Mouse (Mus musculus) heart, embryonic 14.5 days (tissue): ENCODE results near the gene Tmem51. TPM values are rescaled to one million over a fixed set of nuclear protein-coding genes. Genes with fewer than 3 reads are reported as not detected.

Source experiments
- ATAC-seq: fragments of 200-750 bp; cut with Nextera tagmentation; 2 replicates; pipeline ENCODE4 v1.8.0; 2017; ENCODE audit warnings: low read depth, moderate TSS enrichment; ENCODE audit not compliant: insufficient number of reproducible peaks, insufficient read depth, low FRiP score
- H3K27ac ChIP-seq, 2 experiments: fragments of 200-500 bp in 1 of 2; fragments of 300-500 bp in 1 of 2; sonication (generic) in 1 of 2; replicated peaks in 1 of 2; 2 replicates each; pipeline ENCODE4 v1.5.1; 2012 to 2014; ENCODE audit warnings: low read depth in 2 of 2, low read length in 2 of 2, control low read depth in 1 of 2, mild to moderate bottlenecking in 1 of 2, mixed read lengths in 1 of 2; ENCODE audit not compliant: control insufficient read depth in 1 of 2, insufficient read depth in 1 of 2
- H3K27me3 ChIP-seq: fragments of 300-500 bp; sonication (generic); 2 replicates; pipeline ENCODE4 v1.6.1; 2014; ENCODE audit warnings: mild to moderate bottlenecking, low read length, control low read depth; ENCODE audit not compliant: control insufficient read depth, insufficient read depth
- H3K36me3 ChIP-seq: fragments of 300-500 bp; sonication (generic); 2 replicates; pipeline ENCODE4 v1.6.1; 2014; ENCODE audit warnings: mild to moderate bottlenecking, control low read depth, low read length, mixed read lengths; ENCODE audit not compliant: control insufficient read depth, insufficient read depth
- H3K4me1 ChIP-seq, 2 experiments: fragments of 200-500 bp in 1 of 2; fragments of 300-500 bp in 1 of 2; sonication (generic) in 1 of 2; 2 replicates each; pipeline ENCODE4 v1.6.1; 2012 to 2014; ENCODE audit warnings: low read length in 2 of 2, control low read depth in 1 of 2, mixed read lengths in 1 of 2; ENCODE audit not compliant: control insufficient read depth in 2 of 2, insufficient read depth in 2 of 2
- H3K4me2 ChIP-seq: fragments of 300-500 bp; sonication (generic); 2 replicates; pipeline ENCODE4 v1.6.1; 2014; ENCODE audit warnings: mild to moderate bottlenecking, low read length
- H3K4me3 ChIP-seq, 2 experiments: fragments of 200-500 bp in 1 of 2; fragments of 300-500 bp in 1 of 2; sonication (generic) in 1 of 2; 2 replicates each; pipeline ENCODE4 v1.5.1; 2012 to 2014; ENCODE audit warnings: low read length in 2 of 2, mild to moderate bottlenecking in 2 of 2, control low read depth in 1 of 2, low read depth in 1 of 2, moderate library complexity in 1 of 2; ENCODE audit not compliant: control insufficient read depth in 1 of 2, insufficient read depth in 1 of 2
- H3K9ac ChIP-seq: fragments of 300-500 bp; sonication (generic); 2 replicates; pipeline ENCODE4 v1.6.1; 2014; ENCODE audit warnings: mild to moderate bottlenecking, low read length
- H3K9me3 ChIP-seq: fragments of 300-500 bp; sonication (generic); 2 replicates; pipeline ENCODE4 v1.6.1; 2016; ENCODE audit warnings: low read length, control low read depth; ENCODE audit not compliant: control insufficient read depth
- WGBS: fragments of 180-500 bp; shearing (Covaris S2); extraction: QIAGEN DNeasy Blood & Tissue Kit; methylation state at CpG from one replicate; pipeline ENCODE4 v1.1.7; 2014; 5-methylcytosine and 5-hydroxymethylcytosine counted together
- polyA plus RNA-seq: library from polyadenylated mRNA; unstranded; fragments of >200 nt; fragmentation: Nextera tagmentation; extraction: Ambion mirVana; gene quantifications from 2 replicates; pipeline ENCODE4 v1.2.1, GENCODE M21; 2014

The Tmem51 gene
- polyA plus RNA-seq, 1 experiment from 2014 or later, result 36.4 TPM

DNA sequence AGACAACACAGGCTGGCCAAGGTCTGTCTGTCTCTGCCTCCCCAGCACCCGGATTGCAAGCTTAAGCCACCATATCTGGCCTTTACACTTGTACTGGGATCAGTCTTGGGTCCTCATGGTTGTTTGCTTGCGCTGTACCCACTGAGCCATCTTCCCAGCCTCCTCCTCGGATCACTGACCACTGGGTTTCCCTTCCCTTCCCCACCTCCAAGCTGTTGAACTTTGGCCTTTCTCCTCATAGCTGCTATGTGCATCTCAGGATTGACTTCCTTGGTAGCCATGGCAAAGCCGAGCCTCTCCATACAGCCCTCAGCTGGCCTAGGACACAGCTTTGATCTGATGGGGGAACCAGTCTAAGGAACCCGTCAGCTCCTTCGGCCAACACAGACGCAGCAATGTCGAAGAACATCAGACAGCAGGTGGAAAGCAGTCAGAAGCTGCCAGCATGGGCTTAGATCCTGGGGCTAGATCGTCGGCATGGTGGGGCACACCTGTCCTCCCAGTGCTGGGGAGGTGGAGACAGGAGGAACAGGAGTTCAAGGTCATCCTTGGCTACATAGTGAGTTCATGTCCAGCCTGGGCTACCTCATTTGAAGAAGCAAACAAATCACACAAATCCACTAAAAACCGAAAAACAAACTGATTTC is 19.4 kb downstream of the Tmem51 start:
- no peak overlapping the region for H3K4me3 ChIP-seq
- no peak overlapping the region for H3K4me2 ChIP-seq
- H3K27ac ChIP-seq, result no peak overlapping the region; a peak in 1 of 4 replicates
- no peak for ATAC-seq
- no peaks in the 10 kb centered on the region for H3K36me3 ChIP-seq
- no peaks in the 10 kb centered on the region for H3K27me3 ChIP-seq
- 91% methylated on average over 11 of the region's 11 CpGs for WGBS
- H3K4me1 ChIP-seq, result peaks cover 40 to 48% of the 10 kb centered on the region in 2 experiments
- H3K9me3 ChIP-seq, result no peaks in the 10 kb centered on the region
- no peak overlapping the region for H3K9ac ChIP-seq

DNA sequence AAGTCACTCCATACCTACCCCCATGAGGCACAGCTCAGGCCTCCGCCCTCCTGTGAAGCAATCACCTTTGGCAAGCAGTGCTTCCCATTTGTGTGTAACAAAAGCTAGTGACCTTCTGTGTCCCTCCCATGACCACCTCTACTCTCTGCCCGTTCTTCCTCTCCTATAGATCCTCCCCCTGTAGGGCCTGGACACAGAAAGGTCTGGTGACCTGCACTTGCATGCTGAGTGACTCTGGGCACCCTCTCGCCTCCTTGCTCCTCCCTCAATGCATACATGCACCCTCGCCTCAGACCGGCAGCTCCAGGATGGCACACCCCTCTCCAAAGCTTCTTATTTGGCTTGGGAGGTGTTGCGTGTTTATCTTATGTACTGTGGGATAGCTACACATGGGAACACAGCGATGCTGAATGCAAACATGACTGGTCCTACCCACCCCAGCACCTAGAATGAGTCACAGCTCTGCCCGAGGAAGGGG is 21.0 kb downstream of the Tmem51 start:
- ATAC-seq, result no peak
- peaks cover 49 to 51% of the 10 kb centered on the region in 2 experiments for H3K4me1 ChIP-seq
- WGBS, result 85% methylated on average over 8 of the region's 8 CpGs

DNA sequence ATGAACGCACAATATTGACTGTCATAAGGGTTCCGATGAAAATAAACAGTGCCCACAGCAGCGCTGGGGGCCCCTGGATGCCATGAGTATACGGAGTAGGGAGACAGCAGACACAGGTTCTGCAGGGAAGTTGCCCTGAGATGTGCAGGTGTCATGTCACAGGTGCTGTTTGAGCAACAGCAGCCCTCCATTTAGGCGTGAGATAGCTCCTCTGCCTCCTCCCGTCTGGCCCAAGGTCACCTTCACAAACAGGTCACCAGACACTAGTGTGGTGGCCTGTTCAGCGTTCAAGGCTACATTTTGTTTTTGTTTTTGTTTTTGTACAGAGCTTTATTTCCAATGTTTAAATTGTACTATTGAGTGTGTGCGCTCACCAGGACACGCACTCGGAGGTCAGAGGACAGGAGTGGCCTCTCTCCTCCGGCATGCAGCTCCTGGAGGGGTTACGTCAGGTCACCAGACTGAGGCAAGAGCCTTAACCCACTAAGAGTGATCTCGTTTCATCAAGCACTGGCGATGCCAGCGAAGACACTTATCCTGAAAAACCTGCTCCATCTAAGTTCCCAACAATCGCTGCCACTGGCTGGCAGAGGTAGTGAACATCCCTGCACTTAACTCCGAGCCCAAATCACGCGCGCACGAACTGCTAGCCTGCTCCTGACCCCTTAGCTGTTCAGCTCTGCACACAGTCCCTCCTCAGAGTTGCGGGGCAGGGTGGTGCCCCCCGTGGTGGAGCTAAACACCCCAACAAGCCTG is 22.4 kb downstream of the Tmem51 start:
- Histone ChIP-seq H3K4me2 (no peak overlapping the region), H3K4me3 (no peak overlapping the region), H3K27me3 (no peaks in the 10 kb centered on the region), H3K4me1 (peaks cover 61 to 63% of the 10 kb centered on the region in 2 experiments), H3K9ac (no peak overlapping the region), H3K9me3 (no peaks in the 10 kb centered on the region), H3K36me3 (no peaks in the 10 kb centered on the region), H3K27ac (peak overlapping the region; percentile 13 to 55; a peak in 3 of 4 replicates)
- no peak for ATAC-seq
- 66% methylated on average over 23 of the region's 23 CpGs for WGBS

More for the DNA sequence above, 21.0 kb downstream of the Tmem51 start:
- Histone ChIP-seq H3K27ac (no peak overlapping the region), H3K4me2 (no peak overlapping the region), H3K9ac (no peak overlapping the region), H3K36me3 (no peaks in the 10 kb centered on the region), H3K4me3 (no peak overlapping the region), H3K9me3 (no peaks in the 10 kb centered on the region), H3K27me3 (no peaks in the 10 kb centered on the region)

DNA sequence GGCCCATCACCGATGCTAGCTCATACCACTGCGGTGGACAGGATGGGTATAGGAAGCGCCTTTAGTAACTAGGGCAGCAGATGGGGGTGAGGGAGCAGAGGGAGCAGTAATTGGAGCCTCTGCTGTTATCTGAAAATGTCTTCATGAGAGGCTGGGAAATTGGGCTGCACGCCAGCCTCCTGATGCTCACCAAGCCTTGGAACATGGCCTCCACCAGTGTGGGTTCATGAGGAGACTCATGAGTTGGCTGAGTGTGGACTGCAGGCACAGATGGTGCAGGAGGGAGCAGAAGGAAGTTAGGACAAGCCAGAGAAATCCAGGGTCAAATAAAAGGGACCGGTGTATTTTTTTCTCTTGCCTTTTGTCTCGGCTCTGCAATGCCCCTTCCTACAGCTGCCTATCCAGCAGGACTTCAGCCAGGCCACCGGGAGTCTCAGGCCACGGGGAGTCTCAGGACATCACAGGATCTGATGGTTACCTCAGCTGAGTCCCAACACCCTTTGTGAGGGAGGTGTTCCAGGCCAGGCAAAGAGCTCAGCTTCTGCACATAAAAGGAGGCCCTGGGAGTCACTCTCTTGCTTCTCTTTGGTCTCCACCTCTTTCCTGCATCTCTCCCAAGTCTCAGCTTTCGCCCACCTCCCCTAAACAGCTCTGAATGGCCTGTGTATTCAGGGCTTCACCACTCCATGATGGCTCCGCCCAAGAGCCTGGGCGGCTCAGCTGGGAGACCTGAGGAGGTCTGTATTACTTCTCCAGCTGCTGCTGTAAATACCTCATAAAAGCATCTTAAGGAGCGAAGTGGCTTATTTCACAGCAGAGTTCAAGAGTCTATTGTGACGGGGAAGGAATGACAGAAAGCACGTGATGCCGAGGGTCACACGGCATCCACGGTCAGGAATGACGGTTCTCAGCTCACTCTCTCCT is 23.4 kb downstream of the Tmem51 start:
- no peak overlapping the region for H3K9ac ChIP-seq
- H3K4me3 ChIP-seq, result no peak overlapping the region
- H3K27ac ChIP-seq, result peak overlapping the region; percentile 15 to 77
- no peaks in the 10 kb centered on the region for H3K9me3 ChIP-seq
- H3K4me1 ChIP-seq, result peaks cover 55 to 58% of the 10 kb centered on the region in 2 experiments
- no peaks in the 10 kb centered on the region for H3K36me3 ChIP-seq
- H3K4me2 ChIP-seq, result no peak overlapping the region
- 54% methylated on average over 18 of the region's 18 CpGs for WGBS
- no peak for ATAC-seq
- no peaks in the 10 kb centered on the region for H3K27me3 ChIP-seq

DNA sequence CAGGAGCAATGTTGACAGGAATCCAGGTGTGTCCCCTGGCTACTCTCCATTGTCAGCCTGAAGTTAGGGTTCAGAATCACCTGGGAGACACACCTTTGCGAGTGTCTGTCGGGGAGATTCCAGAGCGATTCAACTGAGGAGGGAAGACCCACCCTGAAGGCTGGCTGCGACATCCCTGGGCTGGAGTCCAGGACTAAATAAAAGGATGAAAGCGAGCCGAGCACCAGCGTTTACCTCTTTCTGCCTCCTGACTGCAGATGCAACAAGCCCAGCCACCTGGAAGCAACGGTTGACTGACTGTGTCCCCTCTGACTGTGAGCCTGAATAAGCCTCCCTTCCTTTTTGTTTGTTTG is 24.3 kb downstream of the Tmem51 start:
- Histone ChIP-seq H3K4me1 (peaks cover 51 to 54% of the 10 kb centered on the region in 2 experiments), H3K9ac (no peak overlapping the region), H3K27me3 (no peaks in the 10 kb centered on the region), H3K9me3 (no peaks in the 10 kb centered on the region), H3K27ac (peak overlapping the region in 1 of 2 experiments; percentile 21; a peak in 1 of 4 replicates), H3K36me3 (no peaks in the 10 kb centered on the region), H3K4me3 (no peak overlapping the region), H3K4me2 (no peak overlapping the region)
- 89% methylated on average over 8 of the region's 8 CpGs for WGBS
- ATAC-seq, result no peak

DNA sequence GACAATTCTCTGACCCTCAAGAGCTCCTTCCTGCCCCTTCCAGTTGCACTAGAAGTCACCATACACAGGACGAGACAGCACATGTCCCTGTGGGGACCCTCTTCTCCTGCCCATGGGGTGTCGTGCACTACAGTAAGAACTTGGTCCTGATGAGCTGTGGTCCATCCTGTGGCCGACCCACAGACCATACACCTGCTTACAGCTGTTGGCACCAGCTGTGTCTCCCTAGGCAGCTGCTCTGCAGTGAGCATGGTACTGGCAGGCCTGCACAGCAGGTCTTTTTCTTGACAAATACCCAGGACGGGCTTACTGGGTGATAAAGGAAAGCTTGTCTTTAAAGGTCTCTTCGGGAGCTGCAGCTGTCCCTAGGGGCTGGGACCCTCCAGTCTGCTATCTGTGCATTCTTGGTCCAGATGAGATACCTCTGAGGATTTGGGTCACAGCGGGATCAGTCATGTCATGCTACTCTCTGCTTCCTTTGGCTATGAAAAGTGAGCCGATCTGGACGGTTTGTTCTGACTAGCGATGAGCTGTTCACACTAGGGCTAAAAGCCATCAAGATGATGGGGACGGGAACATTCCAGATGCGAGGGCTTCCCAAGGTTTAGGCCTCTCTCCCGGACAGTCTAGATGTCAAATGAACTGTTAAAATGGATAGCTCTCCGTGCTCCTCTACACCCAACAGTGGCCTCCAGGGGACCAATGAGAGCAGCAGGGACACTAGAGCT is 24.8 kb downstream of the Tmem51 start:
- H3K9me3 ChIP-seq, result no peaks in the 10 kb centered on the region
- H3K27me3 ChIP-seq, result no peaks in the 10 kb centered on the region
- ATAC-seq, result no peak
- H3K36me3 ChIP-seq, result no peaks in the 10 kb centered on the region
- peak overlapping the region; percentile 12 to 28; a peak in 1 of 4 replicates for H3K27ac ChIP-seq
- peaks cover 56 to 59% of the 10 kb centered on the region in 2 experiments for H3K4me1 ChIP-seq
- H3K4me2 ChIP-seq, result no peak overlapping the region
- 68% methylated on average over 13 of the region's 13 CpGs for WGBS
- H3K9ac ChIP-seq, result no peak overlapping the region
- H3K4me3 ChIP-seq, result no peak overlapping the region
